Mouse (Mus musculus) stomach, embryonic 16.5 days (tissue): ENCODE measurements around the gene Srrm1. TPM values are rescaled to one million over a fixed set of nuclear protein-coding genes. Genes with fewer than 3 reads are reported as not detected.

ENCODE experiments used
- ATAC-seq: fragments of 200-750 bp; cut with Nextera tagmentation; 2 replicates; pipeline ENCODE4 v1.8.0; 2017; ENCODE audit warnings: moderate number of reproducible peaks, moderate TSS enrichment; ENCODE audit not compliant: insufficient read depth, low FRiP score
- H3K27ac ChIP-seq: fragments of 300-500 bp; sonication (generic); 2 replicates; pipeline ENCODE4 v1.5.1; 2014; ENCODE audit warnings: low read length
- H3K27me3 ChIP-seq: fragments of 300-500 bp; sonication (generic); 2 replicates; pipeline ENCODE4 v1.6.1; 2014; ENCODE audit warnings: low read length, control low read depth, mixed read lengths; ENCODE audit not compliant: control insufficient read depth, insufficient read depth
- H3K36me3 ChIP-seq: fragments of 300-500 bp; sonication (generic); 2 replicates; pipeline ENCODE4 v1.6.1; 2014; ENCODE audit warnings: low read length; ENCODE audit not compliant: control insufficient read depth, insufficient read depth
- H3K4me1 ChIP-seq: fragments of 300-500 bp; sonication (generic); 2 replicates; pipeline ENCODE4 v1.6.1; 2014; ENCODE audit warnings: low read length, control low read depth, mixed read lengths; ENCODE audit not compliant: control insufficient read depth, insufficient read depth
- H3K4me2 ChIP-seq: fragments of 300-500 bp; sonication (generic); 2 replicates; pipeline ENCODE4 v1.6.1; 2014; ENCODE audit warnings: low read depth, low read length, mixed read lengths
- H3K4me3 ChIP-seq: fragments of 300-500 bp; sonication (generic); replicated peaks from 2 replicates; pipeline ENCODE4 v1.5.1; 2014; ENCODE audit warnings: mild to moderate bottlenecking, low read length
- H3K9ac ChIP-seq: fragments of 300-500 bp; sonication (generic); 2 replicates; pipeline ENCODE4 v1.6.1; 2014; ENCODE audit warnings: low read length
- H3K9me3 ChIP-seq: fragments of 300-500 bp; sonication (generic); replicated peaks from 2 replicates; pipeline ENCODE4 v1.6.1; 2016; ENCODE audit warnings: low read length, control low read depth; ENCODE audit not compliant: control insufficient read depth
- WGBS: fragments of 180-500 bp; shearing (Covaris S2); extraction: QIAGEN DNeasy Blood & Tissue Kit; methylation state at CpG from one replicate; pipeline ENCODE4 v1.1.7; 2014; 5-methylcytosine and 5-hydroxymethylcytosine counted together
- polyA plus RNA-seq: library from polyadenylated mRNA; unstranded; fragments of >200 nt; fragmentation: Nextera tagmentation; extraction: Ambion mirVana; gene quantifications from 2 replicates; pipeline ENCODE4 v1.2.1, GENCODE M21; 2015

The Srrm1 gene
- polyA plus RNA-seq, 1 experiment from 2014 or later: 188 TPM

DNA sequence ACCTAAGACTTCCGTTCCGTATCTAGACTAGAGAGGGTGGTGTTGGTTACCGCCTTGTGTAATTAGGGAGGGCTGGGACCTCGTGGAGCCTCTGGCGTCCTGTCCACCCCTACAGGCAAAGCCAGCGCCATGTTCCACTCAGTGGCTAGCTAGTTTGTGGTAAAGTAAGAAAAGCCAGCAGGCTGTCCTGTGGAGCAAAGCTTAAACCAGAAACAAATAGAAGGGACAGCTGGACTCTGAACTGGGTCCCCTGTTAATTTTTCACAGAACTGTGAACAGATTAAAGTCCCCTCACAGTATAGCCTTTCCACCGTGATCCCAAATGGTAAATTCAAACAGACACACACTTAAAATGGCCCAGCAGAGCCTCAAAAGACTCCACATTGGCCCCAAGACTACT is 78.4 kb downstream of the Srrm1 start:
- H3K4me2 ChIP-seq: no peak overlapping the region
- H3K4me1 ChIP-seq: peaks cover 16% of the 10 kb centered on the region
- H3K9ac ChIP-seq: no peak overlapping the region
- no peaks in the 10 kb centered on the region for H3K36me3 ChIP-seq
- 70% methylated on average over 7 of the region's 7 CpGs for WGBS
- H3K27ac ChIP-seq: no peak overlapping the region
- no peaks in the 10 kb centered on the region for H3K27me3 ChIP-seq
- no peak overlapping the region for H3K4me3 ChIP-seq
- no peak for ATAC-seq
- H3K9me3 ChIP-seq: no peaks in the 10 kb centered on the region

DNA sequence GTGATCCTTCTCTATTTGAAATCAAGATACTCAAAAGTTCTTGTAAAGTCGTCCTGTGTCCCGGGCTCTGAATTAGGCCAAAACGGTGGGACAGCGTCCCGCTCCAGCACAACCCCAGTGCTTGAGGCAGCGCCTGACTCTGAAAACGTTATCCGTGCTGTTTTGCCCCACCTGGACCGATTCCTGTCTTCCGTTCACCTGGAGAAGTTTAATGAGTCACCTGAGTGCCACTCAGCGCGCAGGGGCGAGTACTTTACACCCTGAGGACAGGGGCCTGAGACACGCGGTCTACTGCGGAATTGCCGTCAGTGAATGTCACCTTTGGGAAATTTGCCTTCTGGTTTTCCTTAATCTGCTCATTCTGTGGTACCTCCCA is 79.8 kb downstream of the Srrm1 start:
- peak overlapping the region; percentile 72 for H3K27ac ChIP-seq
- 7% methylated on average over 17 of the region's 17 CpGs for WGBS
- H3K9me3 ChIP-seq: no peaks in the 10 kb centered on the region
- no peaks in the 10 kb centered on the region for H3K27me3 ChIP-seq
- H3K36me3 ChIP-seq: no peaks in the 10 kb centered on the region
- H3K9ac ChIP-seq: peak overlapping the region; percentile 68
- ATAC-seq: no peak
- peak overlapping the region; percentile 50 for H3K4me3 ChIP-seq
- peaks cover 23% of the 10 kb centered on the region for H3K4me1 ChIP-seq
- peak overlapping the region; percentile 82 for H3K4me2 ChIP-seq

DNA sequence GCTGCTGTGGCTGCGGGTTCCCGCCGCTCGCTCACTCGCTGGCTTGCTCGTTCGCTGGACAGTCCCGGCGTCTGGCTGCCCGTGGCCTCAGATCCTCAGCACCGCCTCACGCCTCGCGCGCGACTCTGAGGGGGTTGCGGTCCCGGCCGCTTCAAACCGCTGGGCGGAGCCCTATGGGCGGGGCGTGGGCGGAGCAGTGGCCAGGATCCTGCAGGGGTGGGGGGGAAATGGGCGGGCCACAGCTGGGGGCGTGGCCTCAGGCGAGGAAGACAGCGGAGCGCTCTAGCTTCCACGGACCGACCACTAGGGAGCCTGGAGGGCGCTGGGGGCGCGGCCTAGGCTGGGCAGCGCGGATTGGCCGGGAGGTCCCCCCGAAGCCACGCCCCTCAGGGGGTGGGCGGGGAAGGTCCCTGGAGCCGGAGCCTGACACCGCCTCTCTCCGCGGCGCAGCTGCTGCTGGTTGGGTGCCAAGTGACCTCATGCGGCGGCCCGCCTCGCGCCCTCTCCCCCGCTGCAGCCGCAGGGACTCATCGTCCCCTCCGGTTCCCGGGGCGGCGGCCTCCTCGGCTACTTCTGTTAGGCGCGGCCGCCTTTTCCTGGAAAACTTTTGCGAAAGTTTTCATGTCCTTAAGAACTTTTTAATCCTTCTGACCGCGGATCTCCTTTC is 80.3 kb downstream of the Srrm1 start, which contains the start of gene Clic4:
Gene Clic4 (minus strand): TSS at position 175 of the 667 bp plus-strand sequence.
- peak; percentile 99 for ATAC-seq
- H3K9me3 ChIP-seq: no peaks in the 10 kb centered on the region
- H3K27ac ChIP-seq: peak within 1 kb of the TSS; percentile 97
- no peaks in the 10 kb centered on the region for H3K36me3 ChIP-seq
- H3K4me1 ChIP-seq: peaks cover 28% of the 10 kb centered on the region
- H3K4me2 ChIP-seq: peak within 1 kb of the TSS; percentile 82
- H3K9ac ChIP-seq: peak within 1 kb of the TSS; percentile 94
- no peaks in the 10 kb centered on the region for H3K27me3 ChIP-seq
- under 1% methylated on average over 62 of the region's 64 CpGs for WGBS
- H3K4me3 ChIP-seq: peak within 1 kb of the TSS; percentile 84

DNA sequence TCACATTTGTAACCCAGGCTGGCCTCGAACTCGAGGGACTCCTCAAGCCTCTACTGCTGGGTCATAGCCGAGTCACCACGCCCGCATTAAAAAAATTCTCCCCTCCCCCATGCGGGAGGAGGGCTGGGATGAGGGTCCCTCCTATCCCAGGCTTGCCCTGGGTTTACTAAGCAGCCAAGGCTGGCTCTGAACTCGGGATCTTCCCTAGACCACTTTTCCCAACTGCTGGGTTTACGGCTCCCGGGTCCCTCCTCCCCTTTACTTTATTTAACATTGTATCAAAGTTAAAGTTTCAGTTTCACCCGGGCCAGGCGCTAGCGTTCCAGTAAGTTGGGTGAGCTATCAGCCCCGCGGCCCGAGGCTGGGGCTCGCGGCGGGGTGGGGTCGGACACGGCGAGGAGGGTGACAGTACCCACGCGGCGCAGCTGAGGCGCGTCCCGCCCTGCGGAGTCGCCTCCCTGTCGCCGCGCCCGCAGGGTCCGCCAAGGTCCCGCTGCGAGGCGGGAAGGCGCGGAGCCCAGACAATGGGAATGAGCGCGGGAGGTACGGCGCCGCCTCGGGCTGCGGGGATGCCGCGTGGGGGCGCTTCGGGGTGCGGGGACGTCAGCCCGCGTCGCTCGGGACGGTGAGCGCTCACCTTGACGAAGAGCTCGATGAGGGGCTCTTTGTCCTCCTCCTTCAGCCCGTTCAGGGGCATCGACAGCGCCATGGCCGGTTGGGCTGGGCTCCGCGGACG is 81.1 kb downstream of the Srrm1 start:
- ATAC-seq: peak; percentile 12
- no peaks in the 10 kb centered on the region for H3K36me3 ChIP-seq
- H3K4me3 ChIP-seq: peak overlapping the region; percentile 84
- H3K9ac ChIP-seq: peak overlapping the region; percentile 94
- H3K27ac ChIP-seq: peak overlapping the region; percentile 97
- peaks cover 35% of the 10 kb centered on the region for H3K4me1 ChIP-seq
- no peaks in the 10 kb centered on the region for H3K9me3 ChIP-seq
- peak overlapping the region; percentile 63 for H3K4me2 ChIP-seq
- no peaks in the 10 kb centered on the region for H3K27me3 ChIP-seq
- under 1% methylated on average over 66 of the region's 67 CpGs for WGBS

DNA sequence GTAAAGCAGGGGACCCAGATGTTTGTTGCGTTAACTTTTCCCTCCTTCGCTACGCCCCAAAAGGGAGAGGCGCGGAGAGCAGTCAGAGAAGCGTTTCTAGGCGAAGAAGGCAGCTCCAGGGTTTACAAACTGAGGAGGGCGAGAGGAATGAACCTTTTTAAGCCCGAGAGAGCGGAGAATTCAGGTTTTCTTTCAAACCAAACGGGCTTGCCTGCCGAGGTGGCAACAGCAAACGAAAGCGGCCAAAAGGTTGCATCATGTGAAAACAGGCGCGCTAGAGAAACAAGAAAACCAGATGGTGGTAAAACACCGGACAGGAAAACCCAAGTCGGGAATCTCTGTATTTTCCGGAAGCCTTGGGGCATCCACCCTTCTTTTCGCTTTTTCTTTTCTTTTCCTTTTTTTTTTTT is 81.7 kb downstream of the Srrm1 start:
- no peaks in the 10 kb centered on the region for H3K9me3 ChIP-seq
- peaks cover 39% of the 10 kb centered on the region for H3K4me1 ChIP-seq
- H3K27me3 ChIP-seq: no peaks in the 10 kb centered on the region
- H3K4me2 ChIP-seq: peak overlapping the region; percentile 63
- peak overlapping the region; percentile 94 for H3K9ac ChIP-seq
- peak overlapping the region; percentile 97 for H3K27ac ChIP-seq
- WGBS: under 1% methylated on average over 20 of the region's 20 CpGs
- no peak for ATAC-seq
- H3K4me3 ChIP-seq: peak overlapping the region; percentile 84
- H3K36me3 ChIP-seq: no peaks in the 10 kb centered on the region

Other genes with a start within 250 kb of the Srrm1 start
- gene Runx3, start 232.7 kb downstream of the Srrm1 start, polyA plus RNA-seq: 0.24 and 0.54 TPM in 2 replicates
- gene Clic4, start 80.5 kb downstream of the Srrm1 start, polyA plus RNA-seq: 136 and 141 TPM in 2 replicates
- 27.4 and 36.0 TPM in 2 replicates for gene Ncmap, start 44.9 kb upstream of the Srrm1 start, polyA plus RNA-seq
- gene Rcan3, start 80.5 kb upstream of the Srrm1 start, polyA plus RNA-seq: 15.0 and 18.0 TPM in 2 replicates
- 0.17 and 0.29 TPM in 2 replicates for gene Stpg1, start 141.5 kb upstream of the Srrm1 start, polyA plus RNA-seq
- gene Nipal3, start 141.7 kb upstream of the Srrm1 start, polyA plus RNA-seq: 4.7 and 4.8 TPM in 2 replicates
- 54.1 and 74.1 TPM in 2 replicates for gene Grhl3, start 220.3 kb upstream of the Srrm1 start, polyA plus RNA-seq